Mouse (Mus musculus) adrenal gland, adult 18-20 months (tissue): Measurements from ENCODE around the gene Gm10283. TPM values are rescaled to one million over a fixed set of nuclear protein-coding genes. Genes with fewer than 3 reads are reported as not detected.

ENCODE experiments used
- total RNA-seq, 2 experiments: library from RNA; stranded (reverse); gene quantifications; 1 replicate in 1 of 2; 2 replicates in 1 of 2; pipeline ENCODE4 v1.2.3; 2021

The Gm10283 gene
- total RNA-seq, 2 experiments from 2014 or later: not detected

Other genes with a start within 250 kb of the Gm10283 start
- gene Aadat, start 2.7 kb upstream of the Gm10283 start, total RNA-seq: not detected
- 1 to 10 TPM; 2.5 to 2.8 TPM for gene Mfap3l, start 129.6 kb upstream of the Gm10283 start, total RNA-seq